Mouse (Mus musculus) cortical plate, adult 2 months (tissue): ENCODE results near the gene Mapk13. TPM values are rescaled to one million over a fixed set of nuclear protein-coding genes. Genes with fewer than 3 reads are reported as not detected.

Experiments used
- H3K27ac ChIP-seq: fragments of 200-500 bp; 2 replicates; pipeline ENCODE4 v1.5.1; 2012; ENCODE audit warnings: low read length, control low read depth, inconsistent platforms; ENCODE audit not compliant: insufficient read depth
- H3K4me1 ChIP-seq: fragments of 200-500 bp; 2 replicates; pipeline ENCODE4 v1.6.1; 2011; ENCODE audit warnings: low read length; ENCODE audit not compliant: control insufficient read depth, insufficient read depth
- H3K4me3 ChIP-seq: fragments of 200-500 bp; 2 replicates; pipeline ENCODE4 v1.5.1; 2011; ENCODE audit warnings: mild to moderate bottlenecking, low read length, control low read depth; ENCODE audit not compliant: insufficient read depth
- CTCF ChIP-seq: fragments of 200-500 bp; IDR thresholded peaks from 2 replicates; pipeline ENCODE4 v1.5.1; 2011; ENCODE audit warnings: mild to moderate bottlenecking, control low read depth, low read length; ENCODE audit not compliant: insufficient read depth; ENCODE audit errors: extremely low read depth
- POLR2A ChIP-seq: fragments of 200-500 bp; IDR thresholded peaks from 2 replicates; pipeline ENCODE4 v1.6.1; 2011; ENCODE audit warnings: mild to moderate bottlenecking, low read length, control low read depth; ENCODE audit not compliant: insufficient read depth; ENCODE audit errors: extremely low read depth
- polyA plus RNA-seq: library from polyadenylated mRNA; depleted of rRNA; stranded (reverse); fragments of >200 nt; gene quantifications from 2 replicates; pipeline ENCODE4 v1.2.3, GENCODE M21; 2012

Mapk13 gene
- polyA plus RNA-seq, 1 experiment = 1.8 TPM

DNA sequence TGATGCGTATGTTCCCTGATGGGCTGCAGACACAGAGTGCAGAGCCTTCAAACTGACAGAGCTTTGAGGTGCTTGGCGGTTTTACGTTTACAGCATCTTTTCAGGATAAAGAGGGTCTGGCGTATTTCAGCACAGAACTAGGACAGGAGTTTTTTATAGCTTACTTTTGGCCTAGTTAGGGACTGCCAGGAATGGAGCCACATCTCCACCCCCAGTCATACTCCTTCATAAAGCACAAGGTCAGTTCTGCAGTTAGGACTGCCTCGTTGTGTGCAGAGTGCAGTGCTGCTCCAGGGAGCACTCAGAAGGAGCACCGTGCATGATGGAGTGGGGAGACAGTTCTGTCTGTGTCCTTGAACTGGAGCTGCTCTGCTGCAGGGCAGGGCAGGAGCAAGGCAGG lies 23.3 kb upstream of the Mapk13 start:
- H3K4me1 ChIP-seq = peaks cover 10% of the 10 kb centered on the region; the same call in 1 of the 2 replicates
- no peak overlapping the region for H3K4me3 ChIP-seq
- peak overlapping the region; percentile 9; the same call in 1 of the 2 replicates for H3K27ac ChIP-seq
- TF ChIP-seq CTCF (no peak), POLR2A (no peak)

DNA sequence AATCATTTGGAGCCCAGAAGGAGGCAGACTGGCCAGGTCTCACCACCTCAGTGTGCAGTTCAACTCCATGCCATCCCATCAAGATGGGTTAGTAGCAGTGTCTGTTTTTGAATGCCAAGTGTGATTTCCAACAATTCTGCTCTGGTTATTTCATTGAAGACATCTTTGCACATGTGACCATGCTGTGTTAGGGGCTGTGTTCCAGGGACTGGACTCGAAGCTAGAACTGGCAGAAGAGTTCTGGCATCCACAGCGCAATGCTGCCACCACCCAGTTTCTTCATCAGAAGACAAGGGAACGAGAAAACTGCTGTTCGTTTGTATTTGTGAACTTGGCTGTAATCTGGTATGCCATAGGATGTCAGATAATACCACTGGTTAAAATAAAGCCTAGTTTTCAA lies 21.1 kb upstream of the Mapk13 start:
- TF ChIP-seq CTCF (no peak), POLR2A (no peak)
- Histone ChIP-seq H3K4me1 (peaks cover 4% of the 10 kb centered on the region; the same call in 1 of the 2 replicates), H3K27ac (no peak overlapping the region), H3K4me3 (no peak overlapping the region)

DNA sequence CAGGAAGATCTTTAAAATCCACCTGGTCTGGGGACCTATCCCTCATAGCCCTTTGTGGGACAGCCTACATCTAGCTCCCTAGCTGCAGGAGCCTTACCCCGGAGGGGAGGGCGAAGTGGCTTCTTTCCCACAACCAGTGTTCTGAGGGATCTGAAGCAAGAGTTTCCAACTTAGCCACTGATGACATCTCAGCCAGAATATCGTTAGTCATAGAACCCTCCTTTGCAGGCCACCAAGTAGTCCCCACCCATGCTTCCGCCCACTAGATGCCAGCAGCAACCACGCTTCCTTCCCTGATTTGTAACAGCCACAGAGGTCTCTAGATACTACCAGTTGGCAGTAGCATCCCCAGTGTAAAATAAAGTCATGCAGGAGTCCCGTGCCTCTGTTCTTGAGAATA lies 18.5 kb upstream of the Mapk13 start:
- no peak for TF ChIP-seq CTCF
- no peak for TF ChIP-seq POLR2A
- Histone ChIP-seq H3K4me1 (peaks cover 4% of the 10 kb centered on the region; the same call in 1 of the 2 replicates), H3K27ac (no peak overlapping the region), H3K4me3 (no peak overlapping the region)

DNA sequence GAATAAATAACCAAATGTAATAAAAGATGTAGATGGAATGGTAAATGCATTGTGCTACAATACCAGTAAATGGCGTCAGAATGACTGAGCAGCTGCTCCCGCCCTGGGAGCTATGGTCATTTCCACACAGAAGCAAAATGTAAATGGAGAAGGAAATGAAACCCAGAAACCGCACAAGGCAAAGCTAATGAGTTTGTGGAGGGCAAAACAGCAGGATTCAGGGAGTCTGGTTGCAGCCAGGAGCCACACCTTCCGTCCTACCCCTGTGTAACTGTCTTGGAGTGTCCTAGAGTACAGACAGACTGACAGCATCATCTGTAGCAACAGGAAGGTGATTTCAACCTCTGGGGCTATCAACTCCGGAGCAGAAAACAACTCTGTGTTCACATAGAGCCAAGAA lies 12.7 kb upstream of the Mapk13 start:
- TF ChIP-seq CTCF (no peak), POLR2A (no peak)
- H3K4me3 ChIP-seq = no peak overlapping the region
- no peaks in the 10 kb centered on the region for H3K4me1 ChIP-seq
- H3K27ac ChIP-seq = no peak overlapping the region

DNA sequence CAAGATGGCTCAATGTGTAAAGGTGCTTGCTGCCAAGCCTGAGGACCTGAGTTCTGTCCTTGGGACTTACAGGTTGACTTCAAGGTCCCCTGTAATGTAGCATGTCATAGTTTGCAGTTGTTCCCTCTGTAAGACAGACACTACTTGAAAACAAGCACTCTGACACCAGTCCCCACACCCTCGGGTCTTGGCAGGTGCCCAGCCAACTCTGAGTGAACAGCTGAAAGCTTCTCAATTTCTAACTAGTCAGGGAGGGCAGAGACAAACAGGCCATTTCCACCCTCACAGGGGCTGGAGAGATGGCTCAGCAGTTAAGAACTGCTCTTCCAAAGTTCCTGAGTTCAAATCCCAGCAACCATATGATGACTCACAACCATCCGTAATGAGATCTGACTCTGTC lies 11.6 kb upstream of the Mapk13 start:
- TF ChIP-seq POLR2A (no peak), CTCF (no peak)
- H3K4me3 ChIP-seq = no peak overlapping the region
- no peak overlapping the region for H3K27ac ChIP-seq
- H3K4me1 ChIP-seq = no peaks in the 10 kb centered on the region

DNA sequence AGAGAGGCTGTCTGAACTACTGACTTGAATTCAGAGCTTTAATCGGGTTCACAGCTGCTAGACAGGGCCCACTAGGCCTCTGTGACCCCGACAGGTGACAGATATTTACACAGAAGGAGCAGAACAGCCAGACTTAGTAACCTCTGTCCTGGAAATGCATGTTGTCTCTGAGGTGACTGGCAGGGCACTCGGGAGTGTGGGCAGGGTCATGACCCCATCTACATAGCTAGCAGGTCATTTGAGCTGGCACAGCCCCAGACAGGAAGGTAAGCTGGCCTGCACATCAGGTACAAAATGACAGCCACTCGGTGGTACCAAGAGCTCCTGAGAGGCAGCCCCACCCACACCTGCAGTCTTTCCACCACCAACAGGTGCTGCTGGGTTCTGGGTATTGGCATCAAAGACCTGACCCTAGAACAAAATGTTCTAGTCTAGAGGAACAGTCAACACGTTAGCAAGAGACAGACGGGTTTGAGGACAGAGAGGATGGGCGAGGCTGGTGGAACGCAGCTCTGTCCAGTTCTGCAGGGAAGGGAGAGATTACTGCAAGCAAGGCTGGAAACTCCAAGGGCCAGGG lies 8.3 kb upstream of the Mapk13 start:
- Histone ChIP-seq H3K27ac (no peak overlapping the region), H3K4me3 (no peak overlapping the region), H3K4me1 (no peaks in the 10 kb centered on the region)
- TF ChIP-seq CTCF = no peak
- no peak for TF ChIP-seq POLR2A

DNA sequence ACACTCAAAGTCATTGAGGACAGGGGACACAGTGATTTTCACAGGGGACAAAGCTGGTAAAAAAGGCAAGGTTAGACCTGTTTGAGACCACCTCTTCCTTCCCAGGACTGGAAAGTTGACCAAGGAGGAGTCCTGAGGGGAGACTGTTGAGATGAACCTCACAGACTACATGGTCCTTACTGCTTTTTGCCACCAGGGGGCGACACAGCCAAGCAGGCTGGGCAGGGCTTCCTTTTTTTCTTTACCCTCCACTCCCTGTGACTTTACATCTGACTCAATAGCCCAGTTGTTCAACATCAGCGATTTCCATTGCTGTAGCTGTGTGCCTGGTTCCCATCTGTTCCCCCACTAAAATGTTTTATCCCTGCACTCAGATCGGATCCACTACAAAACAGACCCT lies 7.2 kb upstream of the Mapk13 start:
- H3K4me1 ChIP-seq = no peaks in the 10 kb centered on the region
- H3K27ac ChIP-seq = no peak overlapping the region
- TF ChIP-seq CTCF = peak; percentile 94
- TF ChIP-seq POLR2A = no peak
- H3K4me3 ChIP-seq = no peak overlapping the region

DNA sequence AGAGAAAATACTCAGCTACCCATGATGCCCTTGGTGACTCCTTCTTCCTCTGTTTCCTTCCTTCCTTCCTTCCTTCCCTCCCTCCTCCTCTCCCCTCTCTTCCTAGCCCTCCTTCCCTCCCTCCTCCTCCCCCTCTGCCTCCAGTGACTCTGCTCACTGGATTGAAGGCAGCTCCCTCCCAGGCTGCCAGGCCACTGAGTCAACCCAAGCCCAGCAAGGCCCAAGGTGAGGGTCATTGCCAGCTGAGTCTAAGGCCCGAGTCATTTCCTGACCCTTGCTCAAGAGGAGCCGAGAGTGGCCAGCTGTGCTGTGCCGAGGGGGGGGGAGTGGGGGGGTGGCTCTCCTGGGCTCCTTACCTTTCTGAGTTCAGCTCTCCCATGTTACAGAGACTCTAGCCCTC lies 2.9 kb upstream of the Mapk13 start:
- no peaks in the 10 kb centered on the region for H3K4me1 ChIP-seq
- TF ChIP-seq CTCF (no peak), POLR2A (no peak)

DNA sequence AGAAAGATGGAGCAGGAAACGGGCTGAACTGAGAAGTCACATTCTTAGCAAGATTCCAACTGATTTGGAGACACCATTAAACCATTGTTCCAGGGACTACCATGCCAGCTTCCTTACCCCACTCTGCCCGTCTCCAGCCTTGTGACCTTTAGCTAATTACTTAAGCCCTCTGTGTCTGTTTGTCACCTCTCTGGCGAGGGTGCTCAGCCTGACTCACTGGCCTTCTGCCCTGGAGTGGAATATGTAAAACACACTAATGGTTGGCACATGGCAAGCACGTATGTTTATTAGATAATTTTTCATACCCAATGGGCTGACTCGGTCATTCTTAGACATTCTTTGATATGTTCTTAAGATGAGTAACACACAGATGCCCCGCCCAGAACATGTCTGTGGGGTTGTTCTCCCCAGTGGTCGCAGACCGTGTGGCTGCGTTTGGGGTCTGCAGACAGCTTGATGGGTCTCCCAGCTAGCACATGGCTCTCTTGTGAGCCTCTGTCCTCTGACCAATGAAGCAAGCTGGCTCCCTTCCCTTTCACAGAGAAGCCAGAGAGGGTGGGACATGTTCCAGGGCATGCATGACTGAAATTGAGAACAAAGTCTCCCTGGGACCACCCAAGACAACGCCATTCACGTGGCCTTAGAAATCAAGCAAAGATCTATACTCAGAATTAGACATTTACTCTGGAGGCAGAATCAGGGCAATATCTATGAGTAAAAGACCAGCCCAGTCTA lies 2.1 kb upstream of the Mapk13 start:
- TF ChIP-seq POLR2A (no peak), CTCF (no peak)
- Histone ChIP-seq H3K4me1 (no peaks in the 10 kb centered on the region), H3K4me3 (no peak overlapping the region), H3K27ac (no peak overlapping the region)

More for the DNA sequence above, 2.9 kb upstream of the Mapk13 start:
- H3K4me3 ChIP-seq = no peak overlapping the region
- H3K27ac ChIP-seq = no peak overlapping the region

DNA sequence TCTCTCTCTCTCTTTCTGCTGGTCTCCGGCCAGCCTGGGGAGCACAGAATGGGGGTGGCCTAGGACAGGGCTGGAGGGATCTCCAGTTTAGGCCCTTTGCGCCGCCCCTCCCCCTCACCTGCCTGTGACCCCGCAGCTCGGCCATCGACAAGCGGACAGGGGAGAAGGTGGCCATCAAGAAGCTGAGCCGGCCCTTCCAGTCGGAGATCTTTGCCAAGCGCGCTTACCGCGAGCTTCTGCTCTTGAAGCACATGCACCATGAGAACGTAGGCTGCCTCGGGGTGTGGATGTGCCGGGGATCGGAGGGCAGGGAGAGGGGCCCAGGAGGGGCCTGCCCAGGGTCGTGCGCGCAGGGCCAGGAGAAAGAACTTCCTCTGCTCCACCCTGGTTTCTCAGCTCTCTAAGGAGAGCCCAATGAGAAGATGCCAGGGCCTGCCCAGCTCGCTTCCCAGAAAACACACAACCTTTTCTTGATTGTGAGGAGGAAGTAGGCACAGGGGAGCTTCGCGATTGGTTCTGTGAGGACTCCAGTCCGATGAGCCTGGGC lies 851 bp downstream of the Mapk13 start:
- Histone ChIP-seq H3K27ac (no peak overlapping the region), H3K4me3 (peak overlapping the region; percentile 10; the same call in 1 of the 2 replicates), H3K4me1 (no peaks in the 10 kb centered on the region)
- TF ChIP-seq CTCF = no peak
- no peak for TF ChIP-seq POLR2A
